Mouse (Mus musculus) cerebellum, adult 2 months (tissue): ENCODE results near the gene Tinagl1.

Experiments used
- CTCF ChIP-seq: fragments of 200-500 bp; IDR thresholded peaks from 2 replicates; pipeline ENCODE4 v1.5.1; 2011; ENCODE audit warnings: low read depth, mild to moderate bottlenecking, control low read depth, low read length, moderate library complexity, borderline replicate concordance; ENCODE audit not compliant: insufficient read depth
- POLR2A ChIP-seq: fragments of 200-500 bp; IDR thresholded peaks from 2 replicates; pipeline ENCODE4 v1.6.1; 2011; ENCODE audit warnings: low read length, control low read depth, borderline replicate concordance; ENCODE audit not compliant: insufficient read depth

GRCm38 (mm10) chr4:130198694-130199670, 24.1 kb upstream of the Tinagl1 start:
- no peak for TF ChIP-seq POLR2A
- TF ChIP-seq CTCF, result peak; percentile 98
